In the genomic region with DNA sequence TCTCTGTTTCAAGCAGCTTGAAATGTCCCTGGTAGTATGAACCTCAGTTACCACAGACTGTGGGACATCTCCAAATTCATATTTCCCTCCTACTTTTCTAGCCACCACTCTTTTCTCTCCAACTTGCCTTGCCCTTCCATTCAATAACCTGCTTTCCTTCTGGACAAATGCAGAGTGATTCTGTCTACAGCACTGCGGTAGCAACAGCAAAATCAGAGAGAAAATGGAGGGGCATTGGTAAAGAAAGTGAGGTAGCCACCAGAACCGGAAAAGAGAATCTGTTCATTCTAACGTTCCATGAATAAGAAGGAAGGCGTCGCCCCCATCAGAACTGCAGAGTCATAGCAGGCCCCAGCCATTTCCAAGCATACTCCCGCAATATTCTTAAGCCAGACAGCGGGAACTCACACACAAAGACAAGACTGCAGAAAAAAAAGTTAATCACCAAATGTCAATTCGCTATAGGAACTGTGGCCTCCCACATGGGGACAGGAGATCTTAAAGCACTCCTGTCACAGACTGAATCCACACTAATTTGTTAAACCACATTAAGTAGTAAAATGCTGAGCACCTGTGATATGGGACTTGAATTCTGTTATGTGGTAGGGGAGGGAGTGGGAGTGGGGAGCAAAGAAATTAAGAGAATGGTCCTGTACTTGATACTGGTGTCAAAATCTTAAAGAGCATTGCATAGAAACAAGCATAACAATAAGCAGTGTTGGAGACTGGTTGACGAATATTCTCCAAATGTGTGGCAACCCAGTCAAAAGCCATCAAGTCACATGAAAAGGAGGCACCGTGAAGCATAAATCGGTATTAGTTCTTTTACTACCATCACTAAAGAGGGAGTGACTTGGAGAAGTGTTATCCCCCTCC, we compare ENCODE assay signal across 8 mouse cellular contexts. TPM values are rescaled to one million over a fixed set of nuclear protein-coding genes. Genes with fewer than 3 reads are reported as not detected.
A peak's percentile ranks its signal among the peaks of the same experiment; 100 is the strongest.
DNase-seq lines count a peak whose midpoint lies in the region; ATAC-seq lines count a peak whose summit lies in the region.

No protein-coding gene starts in this region.

- peak overlapping the region; percentile 96 for H3K4me3 ChIP-seq in heart, embryonic 10.5 days
- peak overlapping the region; percentile 99 for H3K4me3 ChIP-seq in midbrain, embryonic 15.5 days

- peak overlapping the region; percentile 61 for H3K4me2 ChIP-seq in midbrain, embryonic 15.5 days

- no peaks in the 10 kb centered on the region for H3K27me3 ChIP-seq in heart, embryonic 10.5 days (ENCODE audit: insufficient read depth, poor library complexity, severe bottlenecking)
- H3K27me3 ChIP-seq in midbrain, embryonic 15.5 days (replicated peaks) = no peaks in the 10 kb centered on the region

- H3K9ac ChIP-seq in midbrain, embryonic 15.5 days = peak overlapping the region; percentile 99

- no peaks in the 10 kb centered on the region for H3K9me3 ChIP-seq in heart, embryonic 10.5 days
- H3K9me3 ChIP-seq in midbrain, embryonic 15.5 days = no peaks in the 10 kb centered on the region

- peaks cover 13% of the 10 kb centered on the region for H3K4me1 ChIP-seq in heart, embryonic 10.5 days
- peaks cover 26% of the 10 kb centered on the region for H3K4me1 ChIP-seq in midbrain, embryonic 15.5 days

- no peak for ATAC-seq in midbrain, embryonic 15.5 days (replicated peaks)

- 0 out of 2 replicates have a peak overlapping the region, but pooled peaks have one; percentile 95 for H3K27ac ChIP-seq in heart, embryonic 10.5 days
- peak overlapping the region; percentile 100 for H3K27ac ChIP-seq in midbrain, embryonic 15.5 days

- peaks cover 18% of the 10 kb centered on the region for H3K36me3 ChIP-seq in heart, embryonic 10.5 days
- H3K36me3 ChIP-seq in midbrain, embryonic 15.5 days (replicated peaks) = peaks cover 22% of the 10 kb centered on the region

- 26% methylated on average over 11 of the region's 11 CpGs for WGBS in heart, embryonic 10.5 days
- WGBS in midbrain, embryonic 15.5 days = 8% methylated on average over 11 of the region's 11 CpGs

- peak; percentile 41 to 45 for DNase-seq in left cerebral cortex, adult 18-20 months (ENCODE audit: low spot score in 2 of 2)
- no peak for DNase-seq in left cerebral cortex, adult 8-10 months (ENCODE audit: low spot score in 2 of 2)
- DNase-seq in cerebellum, postnatal 10 days = peak; percentile 57 to 59
- no peak for DNase-seq in heart, embryonic 10.5 days (ENCODE audit: low spot score)
- peak; percentile 11 to 23 for DNase-seq in kidney, postnatal 36 days
- DNase-seq in spleen, postnatal 4 days (ENCODE audit: low spot score in 2 of 2) = no peak
- no peak for DNase-seq in urinary bladder, postnatal 10 days (ENCODE audit: low spot score)

RNA-seq across cellular contexts. Expression of gene Pfn2, which starts 1.9 kb away (rescaled TPM):
- 100 to 1,000 TPM; 525 to 526 TPM for total RNA-seq in left cerebral cortex, adult 18-20 months (2021)
- 100 to 1,000 TPM; 451 to 502 (median 485) TPM for total RNA-seq in left cerebral cortex, adult 8-10 months (2022)
- 61.0 and 67.4 TPM in 2 replicates for polyA plus RNA-seq in heart, embryonic 10.5 days (2016; fragmentation: Nextera tagmentation; extraction: Ambion mirVana)
- polyA plus RNA-seq in midbrain, embryonic 15.5 days (2015; fragmentation: Nextera tagmentation; extraction: Ambion mirVana) = 652 and 653 TPM in 2 replicates

Comparison
In these comparisons a context has a peak if more than half of its experiments do, and no peak if none do; other contexts are left out.
1. DNase-seq: peak in left cerebral cortex, adult 18-20 months (2 of 2), cerebellum, postnatal 10 days (2 of 2) and kidney, postnatal 36 days (2 of 2); none in left cerebral cortex, adult 8-10 months (0 of 2), heart, embryonic 10.5 days (single experiment), spleen, postnatal 4 days (0 of 2) and urinary bladder, postnatal 10 days (single experiment).